Mouse (Mus musculus) right cerebral cortex, postnatal 4 days (tissue): ENCODE measurements at regions not wholly inside any gene's neighbourhood (a gene's known extent, or its start where the extent isn't known, plus 50 kb on each side); places are given as distances from the start of the nearest gene placed in this dataset.

Source experiments
- DNase-seq: peaks from one replicate; pipeline ENCODE4 v3.0.0-alpha.2; 2022

GRCm38 (mm10) chr3:35235772-35236171 lies 518.1 kb upstream of the Atp11b start:
- DNase-seq = no peak

- DNase-seq = no peak
Observed at GRCm38 (mm10) chr3:35237342-35237741, 516.6 kb upstream of the Atp11b start.

- no peak for DNase-seq
Observed at GRCm38 (mm10) chr3:35242349-35242748, 511.6 kb upstream of the Atp11b start.

GRCm38 (mm10) chr3:35242871-35243529 lies 510.9 kb upstream of the Atp11b start:
- DNase-seq = no peak

GRCm38 (mm10) chr3:35245003-35245402 lies 508.9 kb upstream of the Atp11b start:
- no peak for DNase-seq

GRCm38 (mm10) chr3:35245946-35246665 lies 507.8 kb upstream of the Atp11b start:
- DNase-seq = no peak

GRCm38 (mm10) chr3:35249160-35249559 lies 504.7 kb upstream of the Atp11b start:
- DNase-seq = no peak

- DNase-seq = no peak
Observed at GRCm38 (mm10) chr3:35250092-35250749, 503.7 kb upstream of the Atp11b start.

- no peak for DNase-seq
Observed at GRCm38 (mm10) chr3:35253861-35254260, 500.0 kb upstream of the Atp11b start.

GRCm38 (mm10) chr3:35260936-35261335 lies 493.0 kb upstream of the Atp11b start:
- no peak for DNase-seq

- DNase-seq = no peak
Observed at GRCm38 (mm10) chr3:35268949-35269348, 485.0 kb upstream of the Atp11b start.

- DNase-seq = no peak
Observed at GRCm38 (mm10) chr3:35269977-35270880, 483.7 kb upstream of the Atp11b start.

- peak; percentile 47 for DNase-seq
Observed at GRCm38 (mm10) chr3:35273546-35273945, 480.4 kb upstream of the Atp11b start.

- no peak for DNase-seq
Observed at GRCm38 (mm10) chr3:35280981-35281380, 472.9 kb upstream of the Atp11b start.

GRCm38 (mm10) chr3:35282106-35282505 lies 471.8 kb upstream of the Atp11b start:
- DNase-seq = no peak

GRCm38 (mm10) chr3:35294771-35295170 lies 459.1 kb upstream of the Atp11b start:
- no peak for DNase-seq

- no peak for DNase-seq
Observed at GRCm38 (mm10) chr3:35295746-35296145, 458.2 kb upstream of the Atp11b start.

GRCm38 (mm10) chr3:35299036-35299435 lies 454.9 kb upstream of the Atp11b start:
- DNase-seq = no peak

GRCm38 (mm10) chr3:35306013-35306412 lies 447.9 kb upstream of the Atp11b start:
- DNase-seq = no peak

- DNase-seq = no peak
Observed at GRCm38 (mm10) chr3:35314177-35314576, 439.7 kb upstream of the Atp11b start.

GRCm38 (mm10) chr3:35315162-35315561 lies 438.7 kb upstream of the Atp11b start:
- no peak for DNase-seq

GRCm38 (mm10) chr3:35318348-35318747 lies 435.6 kb upstream of the Atp11b start:
- no peak for DNase-seq

- DNase-seq = no peak
Observed at GRCm38 (mm10) chr3:35320844-35321393, 433.0 kb upstream of the Atp11b start.
